Mouse (Mus musculus): ENCODE data around the gene Slc52a3. TPM values are rescaled to one million over a fixed set of nuclear protein-coding genes. Genes with fewer than 3 reads are reported as not detected.

Slc52a3 gene
- polyA plus RNA-seq, 1 experiment from 2014 or later: 1.0 TPM

DNA sequence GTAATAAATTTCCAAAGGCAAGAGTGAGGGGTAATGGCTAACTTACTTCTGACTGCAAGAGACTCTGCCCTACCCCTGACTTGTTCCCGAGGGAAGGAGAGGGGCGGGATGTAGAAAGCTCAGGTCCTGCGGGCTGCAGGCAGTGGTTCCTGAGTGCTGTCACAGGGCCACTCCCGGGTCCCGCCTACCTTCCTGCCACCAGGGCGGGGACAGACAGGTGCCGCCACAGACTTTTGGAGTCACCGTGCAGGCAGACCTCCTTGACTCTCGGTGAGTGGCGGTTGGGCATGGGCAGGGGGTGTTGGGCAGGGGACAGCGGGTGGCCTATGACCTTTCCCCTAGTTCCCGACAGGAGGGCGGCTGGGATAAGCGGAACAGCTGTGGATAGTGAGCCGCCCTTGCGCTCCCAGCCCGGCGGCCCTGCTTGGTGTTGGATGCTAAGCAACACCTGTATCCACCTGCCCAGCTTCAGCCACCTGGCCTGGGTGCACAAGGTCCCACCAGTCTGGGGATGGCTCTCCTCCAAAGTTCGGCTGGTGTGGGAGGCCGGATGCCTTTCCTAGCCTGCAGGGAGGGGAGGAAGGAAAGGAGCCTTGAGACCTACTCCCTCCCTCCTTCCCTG, 3.5 kb downstream of the Slc52a3 start:
- Histone ChIP-seq H3K9ac (ENCODE audit: low read length) (no peak overlapping the region; the same call in 1 of the 2 replicates), H3K36me3 (ENCODE audit: control insufficient read depth, insufficient read depth, low read length) (no peaks in the 10 kb centered on the region), H3K4me1 (ENCODE audit: control insufficient read depth, insufficient read depth, low read length) (0 out of 2 replicates have a peak, but pooled peaks cover 2% of the 10 kb centered on the region), H3K4me2 (ENCODE audit: low read depth) (no peak overlapping the region), H3K9me3 (ENCODE audit: control insufficient read depth, low read length) (no peaks in the 10 kb centered on the region), H3K4me3 (ENCODE audit: low read depth, low read length) (no peak overlapping the region), H3K27ac (ENCODE audit: low read depth, low read length) (no peak overlapping the region), H3K27me3 (ENCODE audit: control insufficient read depth, insufficient read depth, low read length) (peaks cover 33% of the 10 kb centered on the region)
- WGBS: 6% methylated on average over 20 of the region's 20 CpGs
- DNase-seq (ENCODE audit: low spot score) (no peak), ATAC-seq (ENCODE audit: insufficient read depth, low FRiP score, low TSS enrichment) (no peak)

DNA sequence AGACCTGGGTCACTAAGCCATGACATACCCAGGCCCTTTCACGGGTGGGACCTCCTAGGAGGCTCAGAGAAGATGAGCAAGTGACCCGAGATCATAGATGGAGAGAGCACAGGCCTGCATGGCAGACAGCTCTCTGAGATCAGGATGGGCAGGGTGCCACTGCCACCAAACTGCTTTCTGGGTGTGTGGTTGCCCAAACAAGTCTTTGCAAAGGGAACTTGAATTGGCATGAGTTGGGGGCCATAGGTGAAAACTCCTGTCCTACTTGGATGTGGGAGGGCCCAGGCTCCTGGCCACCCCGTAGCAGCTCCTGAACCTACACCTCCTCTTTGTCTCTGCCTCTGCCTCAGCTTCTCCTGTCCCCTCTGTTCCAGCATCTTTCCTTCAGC, 4.0 kb downstream of the Slc52a3 start:
- Histone ChIP-seq H3K9ac (ENCODE audit: low read length) (no peak overlapping the region; the same call in 1 of the 2 replicates), H3K4me2 (ENCODE audit: low read depth) (no peak overlapping the region), H3K4me1 (ENCODE audit: control insufficient read depth, insufficient read depth, low read length) (0 out of 2 replicates have a peak, but pooled peaks cover 2% of the 10 kb centered on the region), H3K36me3 (ENCODE audit: control insufficient read depth, insufficient read depth, low read length) (no peaks in the 10 kb centered on the region), H3K4me3 (ENCODE audit: low read depth, low read length) (no peak overlapping the region), H3K9me3 (ENCODE audit: control insufficient read depth, low read length) (no peaks in the 10 kb centered on the region), H3K27me3 (ENCODE audit: control insufficient read depth, insufficient read depth, low read length) (peaks cover 33% of the 10 kb centered on the region), H3K27ac (ENCODE audit: low read depth, low read length) (no peak overlapping the region)
- ATAC-seq (ENCODE audit: insufficient read depth, low FRiP score, low TSS enrichment) (no peak), DNase-seq (ENCODE audit: low spot score) (no peak)
- WGBS: 51% methylated on average over 3 of the region's 3 CpGs

GRCm38 (mm10) chr2:152000735-152001134, 4.4 kb downstream of the Slc52a3 start:
- Histone ChIP-seq H3K27ac (ENCODE audit: low read depth, low read length) (no peak overlapping the region), H3K9me3 (ENCODE audit: control insufficient read depth, low read length) (no peaks in the 10 kb centered on the region), H3K4me1 (ENCODE audit: control insufficient read depth, insufficient read depth, low read length) (0 out of 2 replicates have a peak, but pooled peaks cover 2% of the 10 kb centered on the region), H3K4me2 (ENCODE audit: low read depth) (no peak overlapping the region), H3K9ac (ENCODE audit: low read length) (no peak overlapping the region), H3K27me3 (ENCODE audit: control insufficient read depth, insufficient read depth, low read length) (peaks cover 33% of the 10 kb centered on the region), H3K36me3 (ENCODE audit: control insufficient read depth, insufficient read depth, low read length) (no peaks in the 10 kb centered on the region), H3K4me3 (ENCODE audit: low read depth, low read length) (no peak overlapping the region)
- WGBS: 58% methylated on average over 6 of the region's 6 CpGs
- ATAC-seq (ENCODE audit: insufficient read depth, low FRiP score, low TSS enrichment) (no peak; the same call in 1 of the 2 replicates), DNase-seq (ENCODE audit: low spot score) (no peak)

DNA sequence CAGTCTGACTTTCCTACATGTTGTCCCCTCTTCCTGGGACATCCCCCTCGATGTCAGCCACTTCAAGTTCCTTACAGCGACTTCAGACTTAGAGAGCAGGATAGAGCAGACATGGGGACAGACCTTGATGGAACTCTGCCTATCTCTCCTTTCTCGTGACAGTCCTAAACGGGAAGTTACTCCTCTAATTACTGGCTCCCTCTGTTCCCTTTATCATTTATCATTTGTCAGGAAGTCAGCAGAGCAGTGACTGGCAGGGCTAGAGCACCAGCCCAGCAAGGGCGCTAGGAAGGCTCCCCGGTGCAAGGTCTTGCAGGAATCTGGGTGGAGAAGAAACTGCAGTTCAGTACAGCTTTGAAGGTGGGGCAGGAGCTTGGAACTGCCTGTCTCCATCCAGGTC, 6.2 kb downstream of the Slc52a3 start:
- Histone ChIP-seq H3K27me3 (ENCODE audit: control insufficient read depth, insufficient read depth, low read length) (peaks cover 22% of the 10 kb centered on the region), H3K4me1 (ENCODE audit: control insufficient read depth, insufficient read depth, low read length) (0 out of 2 replicates have a peak, but pooled peaks cover 2% of the 10 kb centered on the region), H3K9ac (ENCODE audit: low read length) (no peak overlapping the region), H3K4me2 (ENCODE audit: low read depth) (no peak overlapping the region), H3K36me3 (ENCODE audit: control insufficient read depth, insufficient read depth, low read length) (no peaks in the 10 kb centered on the region), H3K27ac (ENCODE audit: low read depth, low read length) (no peak overlapping the region), H3K9me3 (ENCODE audit: control insufficient read depth, low read length) (no peaks in the 10 kb centered on the region), H3K4me3 (ENCODE audit: low read depth, low read length) (no peak overlapping the region)
- WGBS: 73% methylated on average over 6 of the region's 6 CpGs
- ATAC-seq (ENCODE audit: insufficient read depth, low FRiP score, low TSS enrichment) (no peak), DNase-seq (ENCODE audit: low spot score) (no peak)

GRCm38 (mm10) chr2:152007783-152008182, 11.5 kb downstream of the Slc52a3 start:
- Histone ChIP-seq H3K4me2 (ENCODE audit: low read depth) (no peak overlapping the region), H3K4me1 (ENCODE audit: control insufficient read depth, insufficient read depth, low read length) (no peaks in the 10 kb centered on the region), H3K36me3 (ENCODE audit: control insufficient read depth, insufficient read depth, low read length) (no peaks in the 10 kb centered on the region), H3K9me3 (ENCODE audit: control insufficient read depth, low read length) (no peaks in the 10 kb centered on the region), H3K9ac (ENCODE audit: low read length) (no peak overlapping the region), H3K27ac (ENCODE audit: low read depth, low read length) (no peak overlapping the region), H3K4me3 (ENCODE audit: low read depth, low read length) (no peak overlapping the region), H3K27me3 (ENCODE audit: control insufficient read depth, insufficient read depth, low read length) (no peaks in the 10 kb centered on the region)
- DNase-seq (ENCODE audit: low spot score) (no peak), ATAC-seq (ENCODE audit: insufficient read depth, low FRiP score, low TSS enrichment) (no peak)
- WGBS: 73% methylated on average over 10 of the region's 10 CpGs

- H3K4me3 ChIP-seq (ENCODE audit: low read depth, low read length): no peak overlapping the region
- H3K9ac ChIP-seq (ENCODE audit: low read length): no peak overlapping the region
- WGBS: 90% methylated on average over 15 of the region's 15 CpGs
- H3K4me1 ChIP-seq (ENCODE audit: control insufficient read depth, insufficient read depth, low read length): no peaks in the 10 kb centered on the region
- ATAC-seq (ENCODE audit: insufficient read depth, low FRiP score, low TSS enrichment) (no peak), DNase-seq (ENCODE audit: low spot score) (no peak)
- H3K9me3 ChIP-seq (ENCODE audit: control insufficient read depth, low read length): no peaks in the 10 kb centered on the region
- H3K27ac ChIP-seq (ENCODE audit: low read depth, low read length): no peak overlapping the region
- H3K4me2 ChIP-seq (ENCODE audit: low read depth): no peak overlapping the region
- H3K36me3 ChIP-seq (ENCODE audit: control insufficient read depth, insufficient read depth, low read length): no peaks in the 10 kb centered on the region
- no peaks in the 10 kb centered on the region for H3K27me3 ChIP-seq (ENCODE audit: control insufficient read depth, insufficient read depth, low read length)
Observed at GRCm38 (mm10) chr2:152009061-152009779, 12.9 kb downstream of the Slc52a3 start.

DNA sequence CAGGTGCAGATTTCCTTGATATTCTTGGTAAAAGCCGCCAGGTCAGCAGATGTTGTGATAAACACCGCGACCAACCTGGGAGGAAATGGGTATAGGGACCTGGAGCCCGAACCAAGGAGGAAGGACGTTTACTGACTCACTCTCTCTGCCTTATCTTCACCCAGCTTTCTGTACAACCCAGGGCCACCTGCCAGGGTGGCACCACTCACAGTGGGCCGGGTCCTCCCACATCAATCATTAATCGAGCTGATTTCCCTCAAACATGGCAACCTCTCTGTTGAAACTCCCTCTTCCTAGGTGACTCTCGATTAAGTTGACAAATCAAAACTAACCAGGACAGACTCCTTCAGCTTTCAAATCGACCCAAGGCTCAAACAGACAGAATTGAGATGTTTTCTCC, 13.9 kb downstream of the Slc52a3 start:
- Histone ChIP-seq H3K27ac (ENCODE audit: low read depth, low read length) (no peak overlapping the region), H3K27me3 (ENCODE audit: control insufficient read depth, insufficient read depth, low read length) (no peaks in the 10 kb centered on the region), H3K4me2 (ENCODE audit: low read depth) (no peak overlapping the region), H3K9ac (ENCODE audit: low read length) (no peak overlapping the region), H3K36me3 (ENCODE audit: control insufficient read depth, insufficient read depth, low read length) (no peaks in the 10 kb centered on the region), H3K4me1 (ENCODE audit: control insufficient read depth, insufficient read depth, low read length) (no peaks in the 10 kb centered on the region), H3K4me3 (ENCODE audit: low read depth, low read length) (no peak overlapping the region), H3K9me3 (ENCODE audit: control insufficient read depth, low read length) (no peaks in the 10 kb centered on the region)
- WGBS: 84% methylated on average over 9 of the region's 9 CpGs
- DNase-seq (ENCODE audit: low spot score) (no peak), ATAC-seq (ENCODE audit: insufficient read depth, low FRiP score, low TSS enrichment) (no peak)

DNA sequence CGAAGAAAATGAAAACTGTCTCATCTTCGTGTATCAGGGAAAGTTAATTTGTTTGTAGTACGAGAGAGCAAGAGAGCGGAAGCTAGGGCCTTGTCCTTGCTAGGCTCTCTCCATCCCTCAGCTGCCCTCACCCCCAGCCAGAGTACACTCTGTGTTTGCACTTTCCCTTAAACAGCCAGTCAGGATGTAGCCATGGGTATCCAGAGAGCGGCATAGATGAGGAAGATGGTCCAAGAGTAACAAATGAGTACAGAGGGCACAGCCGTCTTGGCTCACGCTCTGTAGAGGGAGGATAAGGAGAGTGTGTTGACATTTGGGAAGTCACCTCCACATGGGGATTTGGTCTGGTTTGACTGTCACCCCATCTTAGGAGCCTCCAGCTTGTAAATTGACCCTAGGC, 14.3 kb downstream of the Slc52a3 start:
- Histone ChIP-seq H3K9ac (ENCODE audit: low read length) (no peak overlapping the region), H3K4me2 (ENCODE audit: low read depth) (no peak overlapping the region), H3K36me3 (ENCODE audit: control insufficient read depth, insufficient read depth, low read length) (no peaks in the 10 kb centered on the region), H3K4me1 (ENCODE audit: control insufficient read depth, insufficient read depth, low read length) (no peaks in the 10 kb centered on the region), H3K9me3 (ENCODE audit: control insufficient read depth, low read length) (no peaks in the 10 kb centered on the region), H3K27ac (ENCODE audit: low read depth, low read length) (no peak overlapping the region), H3K27me3 (ENCODE audit: control insufficient read depth, insufficient read depth, low read length) (no peaks in the 10 kb centered on the region), H3K4me3 (ENCODE audit: low read depth, low read length) (no peak overlapping the region)
- ATAC-seq (ENCODE audit: insufficient read depth, low FRiP score, low TSS enrichment): no peak
- 89% methylated on average over 7 of the region's 7 CpGs for WGBS
- DNase-seq (ENCODE audit: low spot score): no peak

- H3K27ac ChIP-seq (ENCODE audit: low read depth, low read length): 0 out of 2 replicates have a peak overlapping the region, but pooled peaks have one; percentile 14
- DNase-seq (ENCODE audit: low spot score): no peak
- no peaks in the 10 kb centered on the region for H3K9me3 ChIP-seq (ENCODE audit: control insufficient read depth, low read length)
- H3K9ac ChIP-seq (ENCODE audit: low read length): no peak overlapping the region
- no peaks in the 10 kb centered on the region for H3K27me3 ChIP-seq (ENCODE audit: control insufficient read depth, insufficient read depth, low read length)
- WGBS: 47% methylated on average over 2 of the region's 2 CpGs
- H3K4me1 ChIP-seq (ENCODE audit: control insufficient read depth, insufficient read depth, low read length): no peaks in the 10 kb centered on the region
- no peak overlapping the region for H3K4me2 ChIP-seq (ENCODE audit: low read depth)
- no peak for ATAC-seq (ENCODE audit: insufficient read depth, low FRiP score, low TSS enrichment)
- no peaks in the 10 kb centered on the region for H3K36me3 ChIP-seq (ENCODE audit: control insufficient read depth, insufficient read depth, low read length)
- no peak overlapping the region for H3K4me3 ChIP-seq (ENCODE audit: low read depth, low read length)
Observed at GRCm38 (mm10) chr2:152011724-152012123, 15.4 kb downstream of the Slc52a3 start.

Measured in neural tube, embryonic 11.5 days (tissue).